Mouse (Mus musculus) embryonic fibroblast, embryonic 13.5 days (primary cell): ENCODE results near the gene Olfr465-ps1. TPM values are rescaled to one million over a fixed set of nuclear protein-coding genes. Genes with fewer than 3 reads are reported as not detected.

ENCODE experiments used
- H3K27ac ChIP-seq: 2 replicates; pipeline ENCODE4 v1.5.1; 2012; ENCODE audit warnings: low read length, control low read depth, inconsistent platforms; ENCODE audit not compliant: insufficient read depth
- H3K4me1 ChIP-seq: 2 replicates; pipeline ENCODE4 v1.6.1; 2011; ENCODE audit warnings: low read length; ENCODE audit not compliant: control insufficient read depth, insufficient read depth
- H3K4me3 ChIP-seq: 2 replicates; pipeline ENCODE4 v1.5.1; 2011; ENCODE audit warnings: mild to moderate bottlenecking, control low read depth, low read length; ENCODE audit not compliant: insufficient read depth
- CTCF ChIP-seq: IDR thresholded peaks from 2 replicates; pipeline ENCODE4 v1.5.1; 2011; ENCODE audit warnings: mild to moderate bottlenecking, control low read depth, low read length, moderate library complexity, borderline replicate concordance; ENCODE audit not compliant: insufficient read depth
- POLR2A ChIP-seq: IDR thresholded peaks from 2 replicates; pipeline ENCODE4 v1.6.1; 2011; ENCODE audit warnings: low read depth, mild to moderate bottlenecking, control low read depth, low read length, moderate library complexity
- polyA plus RNA-seq: library from polyadenylated mRNA; stranded (reverse); fragments of >200 nt; gene quantifications from 2 replicates; pipeline ENCODE4 v1.2.4, GENCODE M21; 2011; ENCODE audit warnings: low read depth; ENCODE audit not compliant: missing spikeins, insufficient read length

The Olfr465-ps1 gene
- polyA plus RNA-seq, result not detected in 2 replicates

- Histone ChIP-seq H3K27ac (no peak within 1 kb of the TSS), H3K4me1 (no peaks in the 10 kb centered on the region), H3K4me3 (no peak within 1 kb of the TSS)
- TF ChIP-seq POLR2A, result no peak
- no peak for TF ChIP-seq CTCF
These were observed at the start of gene Olfr465-ps1 for GRCm38 (mm10) chr13:65137789-65138188. Gene Olfr465-ps1, plus strand, starts transcription at chr13:65138089.

- Histone ChIP-seq H3K4me1 (no peaks in the 10 kb centered on the region), H3K27ac (no peak overlapping the region), H3K4me3 (no peak overlapping the region)
- TF ChIP-seq POLR2A, result no peak
- no peak for TF ChIP-seq CTCF
These were observed 42.0 kb upstream of the Olfr465-ps1 start for GRCm38 (mm10) chr13:65095923-65096322.

- no peak for TF ChIP-seq POLR2A
- TF ChIP-seq CTCF, result no peak
- no peak overlapping the region for H3K4me3 ChIP-seq
These were observed 40.9 kb upstream of the Olfr465-ps1 start for GRCm38 (mm10) chr13:65097018-65097417.

GRCm38 (mm10) chr13:65100678-65101077 lies 37.2 kb upstream of the Olfr465-ps1 start:
- Histone ChIP-seq H3K4me3 (no peak overlapping the region), H3K4me1 (no peaks in the 10 kb centered on the region), H3K27ac (no peak overlapping the region)
- TF ChIP-seq POLR2A (no peak), CTCF (no peak)

More at GRCm38 (mm10) chr13:65097018-65097417, 40.9 kb upstream of the Olfr465-ps1 start:
- Histone ChIP-seq H3K4me1 (no peaks in the 10 kb centered on the region), H3K27ac (no peak overlapping the region)

- Histone ChIP-seq H3K4me3 (no peak overlapping the region), H3K4me1 (no peaks in the 10 kb centered on the region), H3K27ac (no peak overlapping the region)
- TF ChIP-seq CTCF (no peak), POLR2A (no peak)
These were observed 36.7 kb upstream of the Olfr465-ps1 start for GRCm38 (mm10) chr13:65101232-65101631.

- no peaks in the 10 kb centered on the region for H3K4me1 ChIP-seq
- H3K4me3 ChIP-seq, result peak overlapping the region; percentile 81
- peak overlapping the region; percentile 55 for H3K27ac ChIP-seq
- TF ChIP-seq POLR2A (no peak), CTCF (no peak)
These were observed 25.9 kb upstream of the Olfr465-ps1 start for GRCm38 (mm10) chr13:65111961-65112360.

GRCm38 (mm10) chr13:65112459-65113110 lies 25.3 kb upstream of the Olfr465-ps1 start, which contains the start of gene Mfsd14b:
Gene Mfsd14b, minus strand, starts transcription at chr13:65112975.
- no peak for TF ChIP-seq CTCF
- TF ChIP-seq POLR2A, result peak; percentile 82
- Histone ChIP-seq H3K27ac (peak within 1 kb of the TSS; percentile 55), H3K4me1 (no peaks in the 10 kb centered on the region), H3K4me3 (peak within 1 kb of the TSS; percentile 81)

- Histone ChIP-seq H3K4me3 (peak overlapping the region; percentile 81; the same call in 1 of the 2 replicates), H3K27ac (no peak overlapping the region; the same call in 1 of the 2 replicates)
- no peak for TF ChIP-seq POLR2A
- TF ChIP-seq CTCF, result no peak
These were observed 24.6 kb upstream of the Olfr465-ps1 start for GRCm38 (mm10) chr13:65113239-65113638.

GRCm38 (mm10) chr13:65120984-65121383 lies 16.9 kb upstream of the Olfr465-ps1 start:
- TF ChIP-seq CTCF (no peak), POLR2A (no peak)
- H3K27ac ChIP-seq, result no peak overlapping the region
- H3K4me1 ChIP-seq, result no peaks in the 10 kb centered on the region
- no peak overlapping the region for H3K4me3 ChIP-seq

More at GRCm38 (mm10) chr13:65113239-65113638, 24.6 kb upstream of the Olfr465-ps1 start:
- H3K4me1 ChIP-seq, result no peaks in the 10 kb centered on the region

- Histone ChIP-seq H3K27ac (no peak overlapping the region), H3K4me3 (no peak overlapping the region), H3K4me1 (no peaks in the 10 kb centered on the region)
- no peak for TF ChIP-seq POLR2A
- TF ChIP-seq CTCF, result no peak
These were observed 15.8 kb upstream of the Olfr465-ps1 start for GRCm38 (mm10) chr13:65122111-65122510.
